Mouse (Mus musculus): ENCODE results near the gene Il3ra.

DNA sequence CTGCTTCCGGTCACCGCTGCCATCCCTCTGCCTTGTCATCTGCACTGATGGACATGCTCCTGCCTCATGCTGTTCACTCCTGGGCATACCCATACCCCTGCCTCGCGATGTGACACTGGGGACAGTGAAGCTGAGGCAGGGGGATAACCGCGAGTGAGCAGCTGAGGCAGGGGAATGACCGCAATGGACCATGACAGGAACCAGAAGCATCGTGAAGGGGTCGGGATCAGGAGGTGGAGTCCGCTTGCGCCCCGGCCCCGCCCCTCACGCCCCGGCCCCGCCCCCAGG lies 682 bp downstream of the Il3ra start:
- TF ChIP-seq CTCF (IDR thresholded peaks at IDR 0.05) (no peak), EP300 (IDR thresholded peaks at IDR 0.05) (no peak)

Data from lung, postnatal 0 days (tissue).